Mouse (Mus musculus): ENCODE data around the gene 9530077C05Rik.

The 9530077C05Rik gene

GRCm38 (mm10) chr9:22457142-22457835, 46.0 kb downstream of the 9530077C05Rik start:
- no peak for DNase-seq (ENCODE audit: low read depth)

DNA sequence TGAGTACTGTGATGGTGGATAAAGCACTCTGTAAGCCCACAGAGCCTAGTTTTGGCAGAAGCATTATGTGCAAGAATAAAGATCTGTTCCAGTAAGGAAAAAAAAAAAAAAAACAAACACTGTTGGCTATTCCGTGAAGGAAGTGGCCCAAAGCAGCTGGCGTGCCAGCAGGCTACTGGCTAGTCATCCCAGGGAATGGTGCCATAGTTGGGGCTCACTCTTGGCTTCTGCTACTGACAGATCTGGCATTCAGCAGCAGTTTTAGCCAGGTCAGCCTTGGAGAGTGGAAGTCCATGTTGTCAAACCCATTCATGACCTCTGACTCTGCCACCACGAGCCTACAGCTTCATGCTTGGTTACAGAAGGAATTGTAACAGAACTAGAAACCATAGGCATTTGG, 50.6 kb downstream of the 9530077C05Rik start:
- DNase-seq (ENCODE audit: low read depth): no peak

DNA sequence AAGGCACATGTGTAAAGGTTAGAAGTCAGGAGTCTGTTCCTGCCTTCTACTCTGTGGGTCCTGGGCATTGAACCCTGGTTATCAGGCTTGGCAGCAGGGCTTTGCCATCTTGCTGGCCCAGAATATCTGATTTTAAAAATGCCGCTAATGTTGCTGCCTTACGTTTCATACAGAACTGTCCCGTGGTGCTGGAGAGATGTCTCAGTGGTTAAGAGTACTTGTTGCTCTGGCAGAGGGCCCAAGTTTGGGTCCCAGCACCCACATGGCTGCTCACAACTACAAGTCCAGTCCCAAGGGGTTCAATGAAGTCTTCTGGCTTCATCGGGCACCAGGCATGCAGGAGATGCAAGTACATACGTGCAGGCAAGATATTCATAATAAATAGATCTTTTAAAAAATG, 54.9 kb downstream of the 9530077C05Rik start:
- DNase-seq (ENCODE audit: low read depth): no peak

DNA sequence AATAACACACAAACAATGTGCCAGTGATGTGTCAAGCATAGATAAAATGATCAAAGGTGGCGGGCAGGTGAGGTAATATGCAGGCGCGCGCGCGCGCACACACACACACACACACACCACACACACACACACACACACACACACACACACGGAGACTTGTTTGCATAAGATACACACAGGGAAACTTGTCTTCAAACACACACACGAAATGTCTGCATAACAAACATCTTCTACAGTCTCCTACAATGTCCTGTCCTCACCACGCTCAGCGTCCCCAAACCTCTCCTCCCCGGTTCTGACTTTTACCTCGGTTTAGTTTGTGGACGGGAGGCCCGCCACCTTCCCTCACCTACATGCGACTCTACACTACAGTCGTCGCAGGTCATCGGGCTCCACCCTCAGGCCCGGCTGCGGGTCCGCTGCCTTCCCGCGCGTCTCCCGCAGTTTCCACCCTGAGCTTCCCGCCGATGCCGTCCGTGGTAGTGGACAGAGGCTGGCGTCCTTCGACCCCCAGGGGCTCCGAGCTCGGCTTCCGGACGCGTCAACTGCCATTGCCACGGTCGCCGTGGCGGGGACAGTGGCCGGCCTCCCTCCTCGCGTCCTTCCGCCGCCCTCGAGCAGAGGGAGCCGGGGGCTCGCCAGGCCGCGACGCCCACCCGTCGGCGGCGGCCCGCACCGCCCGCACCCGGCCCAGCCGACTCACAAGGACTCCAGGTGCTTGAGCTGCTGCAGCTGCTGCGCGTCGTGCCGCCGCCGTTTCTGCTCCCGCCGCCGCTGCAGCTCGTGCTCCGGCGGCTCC, 56.3 kb downstream of the 9530077C05Rik start:
- peak; percentile 72 for DNase-seq (ENCODE audit: low read depth)

DNA sequence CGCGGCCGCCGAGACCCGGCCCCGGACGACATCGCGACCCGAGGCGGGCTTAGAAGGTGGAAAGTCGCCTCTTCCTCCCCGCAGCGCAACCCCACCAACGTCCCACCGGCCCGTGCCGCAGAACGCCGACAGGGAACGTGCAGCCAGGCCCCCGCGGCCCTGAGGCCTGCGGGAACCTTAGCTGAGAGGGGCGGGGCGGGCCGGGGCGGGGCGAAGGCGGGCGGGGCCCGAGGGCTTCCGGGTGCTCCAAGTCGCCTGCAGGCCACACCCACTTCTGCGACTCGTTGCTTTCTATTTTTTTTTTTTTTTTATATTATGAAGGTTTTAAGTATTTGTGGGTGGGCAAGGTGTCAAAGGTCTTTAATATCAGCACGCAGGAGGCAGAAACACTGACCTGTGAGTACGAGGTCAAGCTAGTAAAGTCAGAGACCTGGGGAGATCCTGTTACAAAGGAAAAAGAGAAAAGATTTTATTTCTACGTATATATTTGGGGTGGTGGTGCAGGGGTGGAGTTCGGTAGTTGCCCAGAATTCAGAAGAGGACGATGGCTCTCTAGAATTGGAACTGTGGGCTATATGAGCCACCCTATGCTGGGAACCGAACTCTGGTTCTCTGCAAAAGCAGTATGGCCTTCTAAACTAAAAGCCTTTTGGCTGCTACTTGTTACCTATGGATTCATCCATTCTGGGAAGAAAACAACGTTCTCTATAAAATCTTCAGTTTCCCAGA, 57.0 kb downstream of the 9530077C05Rik start:
- peak; percentile 89 for DNase-seq (ENCODE audit: low read depth)

GRCm38 (mm10) chr9:22468899-22469259, 57.6 kb downstream of the 9530077C05Rik start:
- peak; percentile 29 for DNase-seq (ENCODE audit: low read depth)

- DNase-seq (ENCODE audit: low read depth): no peak
These were observed 58.3 kb downstream of the 9530077C05Rik start, which contains the start of gene Rp9 for GRCm38 (mm10) chr9:22469643-22470042. Gene Rp9, minus strand, starts transcription at chr9:22469743.

- DNase-seq (ENCODE audit: low read depth): peak; percentile 94
These were observed 64.1 kb downstream of the 9530077C05Rik start, which contains the start of gene Bbs9 for GRCm38 (mm10) chr9:22475424-22475868. Gene Bbs9, plus strand, starts transcription at chr9:22475715.

DNA sequence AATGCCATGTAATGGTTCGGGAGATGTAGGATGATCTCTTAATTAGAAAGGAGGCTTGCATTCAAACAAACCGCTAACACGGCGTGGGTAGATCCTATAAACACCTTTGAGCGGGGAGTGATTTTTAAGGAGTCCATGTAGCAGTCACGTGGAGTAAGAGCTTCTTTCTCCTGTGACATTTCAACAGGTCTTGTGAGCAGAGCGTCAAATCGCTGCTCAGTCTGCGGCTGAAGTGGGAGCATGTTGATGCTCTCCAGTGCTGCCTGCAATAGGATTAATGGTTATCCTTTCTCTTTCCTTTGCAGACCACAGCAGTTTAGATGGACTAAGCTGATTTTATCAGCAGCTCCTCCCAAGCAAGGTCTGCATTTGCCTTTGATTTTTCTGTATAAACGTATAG, 65.0 kb downstream of the 9530077C05Rik start:
- peak; percentile 20 for DNase-seq (ENCODE audit: low read depth)

DNA sequence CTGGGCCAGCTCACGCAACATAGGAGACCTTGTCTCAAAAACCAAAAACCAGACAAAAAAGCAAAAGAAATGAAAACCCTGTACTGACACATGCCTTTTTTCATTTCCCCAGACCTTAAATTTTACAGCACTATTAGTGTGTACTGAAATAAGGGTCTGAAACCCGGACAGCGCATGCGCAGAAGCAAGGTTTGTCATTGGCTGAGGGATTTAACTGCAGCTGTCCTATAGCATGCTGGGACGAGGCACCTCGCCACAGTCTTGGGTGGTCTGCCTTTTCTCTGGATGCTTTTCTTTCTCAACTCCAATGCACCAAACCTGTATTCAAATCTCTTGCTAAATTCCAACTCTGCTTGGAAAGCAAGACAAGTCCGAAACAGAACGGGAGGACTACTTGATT, 67.6 kb downstream of the 9530077C05Rik start:
- DNase-seq (ENCODE audit: low read depth): no peak

DNA sequence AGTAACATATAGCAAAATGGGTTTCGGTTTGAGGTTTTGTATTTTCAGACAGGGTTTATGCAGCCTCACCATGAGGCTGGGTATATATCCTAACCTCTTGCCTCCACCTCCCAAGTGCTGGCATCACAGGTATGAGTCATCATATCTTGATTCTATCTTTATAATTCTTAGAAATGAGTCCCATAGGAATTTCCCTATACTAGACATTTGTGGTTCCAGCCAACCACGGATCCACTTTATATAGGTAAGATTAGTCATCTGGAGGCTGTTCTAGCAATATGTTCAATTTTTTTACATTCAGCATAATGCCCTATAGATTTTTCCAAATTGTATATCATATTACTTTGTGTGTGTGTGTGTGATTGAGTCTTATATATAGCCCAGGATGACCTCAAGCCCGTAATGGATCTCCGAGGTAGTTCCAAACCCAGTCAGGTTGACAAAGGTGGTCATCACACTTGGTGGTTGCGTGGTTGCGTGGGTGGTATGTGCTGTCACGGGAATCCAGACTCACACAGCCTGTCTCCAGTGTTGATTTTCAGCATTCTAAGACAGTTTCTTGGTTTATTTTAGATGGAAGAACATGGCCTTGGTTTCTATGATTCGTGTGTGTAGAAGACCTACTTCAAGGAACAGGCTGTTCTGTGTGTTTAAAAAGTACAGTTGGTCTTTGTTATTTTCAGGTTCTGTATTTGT, 72.7 kb downstream of the 9530077C05Rik start:
- DNase-seq (ENCODE audit: low read depth): no peak

GRCm38 (mm10) chr9:22484562-22485308, 73.4 kb downstream of the 9530077C05Rik start:
- peak; percentile 15 for DNase-seq (ENCODE audit: low read depth)

- DNase-seq (ENCODE audit: low read depth): no peak
These were observed 74.9 kb downstream of the 9530077C05Rik start for GRCm38 (mm10) chr9:22486211-22486610.

GRCm38 (mm10) chr9:22488963-22489362, 77.7 kb downstream of the 9530077C05Rik start:
- DNase-seq (ENCODE audit: low read depth): no peak

Data from 416B (cell line).